Mouse (Mus musculus): ENCODE results near the gene Il2. TPM values are rescaled to one million over a fixed set of nuclear protein-coding genes. Genes with fewer than 3 reads are reported as not detected.

Gene Il2
- polyA plus RNA-seq, 1 experiment from 2014 or later: 0.21 TPM

DNA sequence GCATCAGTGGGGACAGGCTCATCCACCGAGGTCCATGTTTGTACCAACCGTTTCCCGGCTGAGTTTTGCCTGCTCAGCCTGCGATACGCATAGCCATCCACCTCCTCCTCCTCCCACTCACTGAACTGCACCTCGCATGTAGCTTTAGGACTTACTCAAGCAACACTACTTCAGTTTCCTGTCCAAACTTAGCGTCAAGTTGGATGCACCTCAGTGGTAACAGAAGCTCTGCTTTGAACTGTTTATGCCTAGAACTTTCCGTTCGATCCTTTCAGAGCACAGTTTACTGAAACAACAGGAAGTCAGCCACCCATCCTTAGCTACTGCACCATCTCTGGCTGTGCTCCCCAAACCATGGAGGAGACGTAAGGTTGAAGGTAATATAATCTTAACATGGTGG, 26.5 kb upstream of the Il2 start:
- Histone ChIP-seq H3K4me2 (ENCODE audit: low read depth, low read length) (no peak overlapping the region), H3K9ac (ENCODE audit: low read length) (no peak overlapping the region), H3K4me1 (ENCODE audit: control insufficient read depth, insufficient read depth, low read length) (no peaks in the 10 kb centered on the region), H3K9me3 (replicated peaks; ENCODE audit: control insufficient read depth, low read length) (no peaks in the 10 kb centered on the region), H3K36me3 (ENCODE audit: control insufficient read depth, insufficient read depth, low read length) (no peaks in the 10 kb centered on the region), H3K4me3 (replicated peaks; ENCODE audit: low read length) (no peak overlapping the region), H3K27me3 (ENCODE audit: control insufficient read depth, insufficient read depth, low read length) (no peaks in the 10 kb centered on the region), H3K27ac (ENCODE audit: low read length) (no peak overlapping the region)
- WGBS: 75% methylated on average over 10 of the region's 10 CpGs
- no peak for ATAC-seq (ENCODE audit: insufficient read depth, low FRiP score)

GRCm38 (mm10) chr3:37146810-37147209, 21.1 kb upstream of the Il2 start:
- 77% methylated on average over 7 of the region's 7 CpGs for WGBS
- no peak for ATAC-seq (ENCODE audit: insufficient read depth, low FRiP score)
- H3K4me2 ChIP-seq (ENCODE audit: low read depth, low read length): no peak overlapping the region

DNA sequence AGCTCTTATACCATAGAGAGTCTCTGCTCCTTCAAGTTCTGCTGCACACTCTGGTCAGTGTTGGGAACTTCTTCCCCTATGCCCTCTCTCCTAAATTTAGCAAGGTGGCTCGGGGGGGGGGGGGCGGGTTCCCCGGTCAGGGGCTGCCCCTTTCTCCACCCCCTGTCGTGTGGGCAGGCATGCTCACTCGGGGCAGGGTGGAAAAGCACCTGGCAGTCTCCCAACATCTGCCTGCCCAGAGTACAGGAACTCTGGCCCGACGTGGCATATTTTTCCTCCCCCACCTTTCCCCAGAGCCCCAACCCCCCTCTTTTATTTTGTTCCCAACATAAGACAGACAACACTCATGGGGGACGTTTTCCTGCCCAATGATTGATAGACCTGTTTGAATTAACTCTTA, 20.6 kb upstream of the Il2 start:
- H3K4me3 ChIP-seq (replicated peaks; ENCODE audit: low read length): no peak overlapping the region
- 24% methylated on average over 8 of the region's 8 CpGs for WGBS
- H3K9me3 ChIP-seq (replicated peaks; ENCODE audit: control insufficient read depth, low read length): no peaks in the 10 kb centered on the region
- no peaks in the 10 kb centered on the region for H3K36me3 ChIP-seq (ENCODE audit: control insufficient read depth, insufficient read depth, low read length)
- H3K4me2 ChIP-seq (ENCODE audit: low read depth, low read length): no peak overlapping the region
- H3K27ac ChIP-seq (ENCODE audit: low read length): no peak overlapping the region
- ATAC-seq (ENCODE audit: insufficient read depth, low FRiP score): no peak
- no peak overlapping the region for H3K9ac ChIP-seq (ENCODE audit: low read length)
- H3K27me3 ChIP-seq (ENCODE audit: control insufficient read depth, insufficient read depth, low read length): no peaks in the 10 kb centered on the region
- no peaks in the 10 kb centered on the region for H3K4me1 ChIP-seq (ENCODE audit: control insufficient read depth, insufficient read depth, low read length)

More at GRCm38 (mm10) chr3:37146810-37147209, 21.1 kb upstream of the Il2 start:
- Histone ChIP-seq H3K9ac (ENCODE audit: low read length) (no peak overlapping the region), H3K27ac (ENCODE audit: low read length) (no peak overlapping the region), H3K27me3 (ENCODE audit: control insufficient read depth, insufficient read depth, low read length) (no peaks in the 10 kb centered on the region), H3K4me3 (replicated peaks; ENCODE audit: low read length) (no peak overlapping the region), H3K36me3 (ENCODE audit: control insufficient read depth, insufficient read depth, low read length) (no peaks in the 10 kb centered on the region), H3K9me3 (replicated peaks; ENCODE audit: control insufficient read depth, low read length) (no peaks in the 10 kb centered on the region), H3K4me1 (ENCODE audit: control insufficient read depth, insufficient read depth, low read length) (no peaks in the 10 kb centered on the region)

GRCm38 (mm10) chr3:37144979-37145378, 19.2 kb upstream of the Il2 start:
- no peaks in the 10 kb centered on the region for H3K36me3 ChIP-seq (ENCODE audit: control insufficient read depth, insufficient read depth, low read length)
- H3K4me3 ChIP-seq (replicated peaks; ENCODE audit: low read length): no peak overlapping the region
- no peak overlapping the region for H3K9ac ChIP-seq (ENCODE audit: low read length)
- H3K9me3 ChIP-seq (replicated peaks; ENCODE audit: control insufficient read depth, low read length): no peaks in the 10 kb centered on the region
- 31% methylated on average over 1 of the region's 1 CpGs for WGBS
- no peaks in the 10 kb centered on the region for H3K27me3 ChIP-seq (ENCODE audit: control insufficient read depth, insufficient read depth, low read length)
- H3K4me2 ChIP-seq (ENCODE audit: low read depth, low read length): no peak overlapping the region
- no peak overlapping the region for H3K27ac ChIP-seq (ENCODE audit: low read length)
- no peak for ATAC-seq (ENCODE audit: insufficient read depth, low FRiP score)
- H3K4me1 ChIP-seq (ENCODE audit: control insufficient read depth, insufficient read depth, low read length): no peaks in the 10 kb centered on the region

GRCm38 (mm10) chr3:37141827-37142226, 16.1 kb upstream of the Il2 start:
- Histone ChIP-seq H3K27ac (ENCODE audit: low read length) (no peak overlapping the region), H3K4me2 (ENCODE audit: low read depth, low read length) (no peak overlapping the region), H3K4me3 (replicated peaks; ENCODE audit: low read length) (no peak overlapping the region), H3K27me3 (ENCODE audit: control insufficient read depth, insufficient read depth, low read length) (no peaks in the 10 kb centered on the region), H3K4me1 (ENCODE audit: control insufficient read depth, insufficient read depth, low read length) (no peaks in the 10 kb centered on the region), H3K36me3 (ENCODE audit: control insufficient read depth, insufficient read depth, low read length) (no peaks in the 10 kb centered on the region), H3K9me3 (replicated peaks; ENCODE audit: control insufficient read depth, low read length) (no peaks in the 10 kb centered on the region), H3K9ac (ENCODE audit: low read length) (no peak overlapping the region)
- ATAC-seq (ENCODE audit: insufficient read depth, low FRiP score): no peak
- WGBS: 87% methylated on average over 2 of the region's 2 CpGs

DNA sequence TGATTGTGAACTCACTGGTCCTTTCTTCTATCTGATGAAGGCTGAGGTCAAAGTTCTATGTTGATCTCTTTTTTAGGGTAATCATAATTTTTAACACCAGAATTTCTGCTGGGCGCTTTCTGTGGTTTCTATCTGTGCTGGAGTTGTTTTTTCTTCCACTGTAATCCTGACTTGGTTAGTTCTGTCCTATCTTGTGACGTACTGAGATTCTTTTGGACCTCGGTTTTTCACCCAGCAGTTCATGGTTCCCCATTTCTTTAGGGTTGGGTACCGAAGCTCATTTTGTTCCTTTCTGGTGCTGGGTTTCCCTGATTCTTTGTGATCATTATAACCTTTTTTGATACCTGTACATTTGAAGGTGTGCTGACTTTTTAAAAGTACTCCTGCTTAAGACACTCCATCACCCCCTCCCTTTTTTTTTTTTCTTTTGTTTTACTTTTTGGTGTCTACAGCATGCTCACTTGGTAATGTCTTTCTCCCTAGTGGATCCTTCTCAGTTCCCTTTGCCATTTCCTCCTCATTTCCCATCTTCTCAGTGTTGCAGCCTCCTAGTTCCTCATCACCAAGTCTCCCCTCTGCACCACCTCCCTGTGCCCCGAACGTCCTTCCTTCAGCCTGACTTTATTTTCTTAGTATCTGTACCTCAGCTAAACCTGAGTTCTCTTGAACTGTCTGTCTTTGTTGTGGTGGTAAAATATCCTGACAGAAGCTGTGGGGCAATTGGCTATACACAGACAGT, 14.6 kb upstream of the Il2 start:
- Histone ChIP-seq H3K9me3 (replicated peaks; ENCODE audit: control insufficient read depth, low read length) (no peaks in the 10 kb centered on the region), H3K4me1 (ENCODE audit: control insufficient read depth, insufficient read depth, low read length) (no peaks in the 10 kb centered on the region), H3K9ac (ENCODE audit: low read length) (no peak overlapping the region), H3K4me3 (replicated peaks; ENCODE audit: low read length) (no peak overlapping the region), H3K27me3 (ENCODE audit: control insufficient read depth, insufficient read depth, low read length) (no peaks in the 10 kb centered on the region), H3K4me2 (ENCODE audit: low read depth, low read length) (no peak overlapping the region), H3K36me3 (ENCODE audit: control insufficient read depth, insufficient read depth, low read length) (no peaks in the 10 kb centered on the region), H3K27ac (ENCODE audit: low read length) (no peak overlapping the region)
- 84% methylated on average over 6 of the region's 6 CpGs for WGBS
- ATAC-seq (ENCODE audit: insufficient read depth, low FRiP score): no peak

DNA sequence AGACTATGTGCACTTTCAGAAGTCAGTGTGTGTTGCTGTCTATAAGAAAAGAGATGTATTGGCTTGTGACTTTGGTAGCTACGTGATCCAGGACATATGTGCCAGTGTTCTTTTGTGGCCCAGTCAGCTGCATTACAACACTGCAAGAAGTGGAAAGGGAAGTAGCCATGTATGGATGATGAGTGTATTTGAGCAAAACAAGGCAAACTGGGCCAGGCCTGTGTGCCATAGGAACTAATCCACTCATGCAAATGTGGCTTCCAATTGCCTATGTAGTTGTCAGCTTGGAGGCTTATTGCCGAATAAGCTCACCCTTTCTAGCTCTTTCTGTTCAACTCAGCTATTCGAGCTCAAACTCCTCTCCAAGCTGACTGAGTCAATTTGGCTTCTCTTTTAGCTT, 13.4 kb upstream of the Il2 start:
- H3K4me3 ChIP-seq (replicated peaks; ENCODE audit: low read length): no peak overlapping the region
- no peak overlapping the region for H3K27ac ChIP-seq (ENCODE audit: low read length)
- no peak for ATAC-seq (ENCODE audit: insufficient read depth, low FRiP score)

DNA sequence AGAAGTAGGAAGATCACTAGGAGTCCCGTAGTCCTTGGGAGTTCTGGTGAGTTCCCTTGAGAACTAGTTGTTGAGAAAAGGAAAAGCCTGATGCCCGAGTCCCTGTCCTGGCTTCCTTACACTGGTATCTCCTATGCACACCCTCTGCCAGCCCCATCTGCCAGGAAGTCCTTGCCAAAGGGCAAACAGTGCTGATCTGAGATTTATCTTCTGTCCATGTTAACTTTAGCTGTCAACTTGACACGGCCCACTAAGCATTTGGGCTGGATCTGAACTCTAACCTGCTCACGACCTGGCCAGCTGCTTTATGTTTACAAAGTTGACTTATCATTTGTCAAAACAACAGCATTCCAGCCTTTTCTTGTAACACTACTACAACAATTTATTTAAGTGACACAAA, 11.5 kb upstream of the Il2 start:
- no peak overlapping the region for H3K4me3 ChIP-seq (replicated peaks; ENCODE audit: low read length)
- H3K27ac ChIP-seq (ENCODE audit: low read length): no peak overlapping the region
- no peak overlapping the region for H3K9ac ChIP-seq (ENCODE audit: low read length)
- H3K36me3 ChIP-seq (ENCODE audit: control insufficient read depth, insufficient read depth, low read length): no peaks in the 10 kb centered on the region
- H3K9me3 ChIP-seq (replicated peaks; ENCODE audit: control insufficient read depth, low read length): no peaks in the 10 kb centered on the region
- 24% methylated on average over 4 of the region's 4 CpGs for WGBS
- no peaks in the 10 kb centered on the region for H3K4me1 ChIP-seq (ENCODE audit: control insufficient read depth, insufficient read depth, low read length)
- ATAC-seq (ENCODE audit: insufficient read depth, low FRiP score): no peak
- H3K27me3 ChIP-seq (ENCODE audit: control insufficient read depth, insufficient read depth, low read length): no peaks in the 10 kb centered on the region
- no peak overlapping the region for H3K4me2 ChIP-seq (ENCODE audit: low read depth, low read length)

More for the DNA sequence above, 13.4 kb upstream of the Il2 start:
- Histone ChIP-seq H3K9ac (ENCODE audit: low read length) (no peak overlapping the region), H3K4me1 (ENCODE audit: control insufficient read depth, insufficient read depth, low read length) (no peaks in the 10 kb centered on the region), H3K9me3 (replicated peaks; ENCODE audit: control insufficient read depth, low read length) (no peaks in the 10 kb centered on the region), H3K27me3 (ENCODE audit: control insufficient read depth, insufficient read depth, low read length) (no peaks in the 10 kb centered on the region), H3K4me2 (ENCODE audit: low read depth, low read length) (no peak overlapping the region), H3K36me3 (ENCODE audit: control insufficient read depth, insufficient read depth, low read length) (no peaks in the 10 kb centered on the region)
- 80% methylated on average over 3 of the region's 3 CpGs for WGBS

- Histone ChIP-seq H3K9me3 (replicated peaks; ENCODE audit: control insufficient read depth, low read length) (no peaks in the 10 kb centered on the region), H3K4me2 (ENCODE audit: low read depth, low read length) (no peak overlapping the region), H3K4me1 (ENCODE audit: control insufficient read depth, insufficient read depth, low read length) (no peaks in the 10 kb centered on the region), H3K4me3 (replicated peaks; ENCODE audit: low read length) (no peak overlapping the region), H3K27me3 (ENCODE audit: control insufficient read depth, insufficient read depth, low read length) (no peaks in the 10 kb centered on the region), H3K9ac (ENCODE audit: low read length) (no peak overlapping the region), H3K36me3 (ENCODE audit: control insufficient read depth, insufficient read depth, low read length) (no peaks in the 10 kb centered on the region), H3K27ac (ENCODE audit: low read length) (no peak overlapping the region)
- 34% methylated on average over 2 of the region's 2 CpGs for WGBS
- no peak for ATAC-seq (ENCODE audit: insufficient read depth, low FRiP score)
Measured at GRCm38 (mm10) chr3:37129063-37129462, 3.3 kb upstream of the Il2 start.

Data from stomach, embryonic 16.5 days (tissue).